Mouse (Mus musculus) intestine, embryonic 14.5 days (tissue): Measurements from ENCODE around the gene Tenm1. TPM values are rescaled to one million over a fixed set of nuclear protein-coding genes. Genes with fewer than 3 reads are reported as not detected.

Experiments
- ATAC-seq: fragments of 200-750 bp; cut with Nextera tagmentation; replicated peaks from 2 replicates; pipeline ENCODE4 v1.8.0; 2017; ENCODE audit warnings: low read depth, moderate number of reproducible peaks, moderate TSS enrichment, moderate library complexity; ENCODE audit not compliant: low FRiP score, low TSS enrichment
- DNase-seq: peaks from one replicate; pipeline ENCODE4 v3.0.0-alpha.2; 2018; ENCODE audit warnings: low spot score
- H3K27ac ChIP-seq: fragments of 300-500 bp; sonication (generic); 2 replicates; pipeline ENCODE4 v1.5.1; 2014; ENCODE audit warnings: low read depth, mild to moderate bottlenecking, control low read depth
- H3K27me3 ChIP-seq: fragments of 300-500 bp; sonication (generic); replicated peaks from 2 replicates; pipeline ENCODE4 v1.6.1; 2014; ENCODE audit warnings: low read length, control low read depth; ENCODE audit not compliant: control insufficient read depth, insufficient read depth
- H3K36me3 ChIP-seq: fragments of 300-500 bp; sonication (generic); 2 replicates; pipeline ENCODE4 v1.6.1; 2014; ENCODE audit warnings: low read length, control low read depth; ENCODE audit not compliant: control insufficient read depth, insufficient read depth
- H3K4me1 ChIP-seq: fragments of 300-500 bp; sonication (generic); replicated peaks from 2 replicates; pipeline ENCODE4 v1.6.1; 2014; ENCODE audit warnings: low read length, control low read depth, mixed read lengths; ENCODE audit not compliant: control insufficient read depth, insufficient read depth
- H3K4me2 ChIP-seq: fragments of 300-500 bp; sonication (generic); 2 replicates; pipeline ENCODE4 v1.6.1; 2014; ENCODE audit warnings: low read length
- H3K4me3 ChIP-seq: fragments of 300-500 bp; sonication (generic); 2 replicates; pipeline ENCODE4 v1.5.1; 2014; ENCODE audit warnings: low read depth, low read length, control low read depth, mixed read lengths
- H3K9ac ChIP-seq: fragments of 300-500 bp; sonication (generic); 2 replicates; pipeline ENCODE4 v1.6.1; 2014; ENCODE audit warnings: mild to moderate bottlenecking, low read length
- H3K9me3 ChIP-seq: fragments of 300-500 bp; sonication (generic); 2 replicates; pipeline ENCODE4 v1.6.1; 2016; ENCODE audit warnings: low read length, control low read depth; ENCODE audit not compliant: control insufficient read depth
- WGBS: fragments of 180-500 bp; shearing (Covaris S2); extraction: QIAGEN DNeasy Blood & Tissue Kit; methylation state at CpG from one replicate; pipeline ENCODE4 v1.1.7; 2014; 5-methylcytosine and 5-hydroxymethylcytosine counted together
- polyA plus RNA-seq: library from polyadenylated mRNA; unstranded; fragments of >200 nt; fragmentation: Nextera tagmentation; extraction: Ambion mirVana; gene quantifications from 2 replicates; pipeline ENCODE4 v1.2.1, GENCODE M21; 2014

Tenm1 gene
- 0.75 and 1.1 TPM in 2 replicates for polyA plus RNA-seq

DNA sequence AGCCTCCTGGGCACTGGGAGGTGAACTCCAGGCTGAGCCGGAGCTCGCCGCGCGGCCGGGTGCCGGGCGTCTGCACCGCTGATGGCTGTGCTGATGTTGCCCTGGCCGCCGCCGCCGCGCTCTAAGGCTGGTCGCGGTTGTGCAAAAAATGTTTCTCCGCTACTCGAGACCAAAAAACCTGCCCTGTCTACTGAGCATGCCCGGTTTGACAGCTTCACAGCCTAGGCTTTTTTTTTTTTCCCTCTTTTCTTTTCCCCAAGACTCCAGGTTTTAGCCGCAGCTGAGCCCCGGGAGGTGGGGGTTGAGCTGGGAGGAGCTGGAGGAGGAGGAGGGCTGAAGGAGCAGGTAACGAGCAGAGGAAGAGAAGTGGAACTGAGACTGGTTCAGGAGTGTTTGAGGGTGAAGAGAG is at the start of gene Tenm1:
Tenm1 (minus strand) TSS at position 272 of the 409 bp plus-strand sequence.
- Histone ChIP-seq H3K27ac (no peak within 1 kb of the TSS), H3K27me3 (peaks cover 16% of the 10 kb centered on the region), H3K9me3 (no peaks in the 10 kb centered on the region), H3K4me2 (peak within 1 kb of the TSS; percentile 60), H3K4me1 (no peaks in the 10 kb centered on the region), H3K9ac (no peak within 1 kb of the TSS), H3K4me3 (peak within 1 kb of the TSS; percentile 36), H3K36me3 (no peaks in the 10 kb centered on the region)
- 11% methylated on average over 22 of the region's 22 CpGs for WGBS
- ATAC-seq (0 out of 2 replicates have a peak, but pooled peaks have one; percentile 50), DNase-seq (peak; percentile 58)

DNA sequence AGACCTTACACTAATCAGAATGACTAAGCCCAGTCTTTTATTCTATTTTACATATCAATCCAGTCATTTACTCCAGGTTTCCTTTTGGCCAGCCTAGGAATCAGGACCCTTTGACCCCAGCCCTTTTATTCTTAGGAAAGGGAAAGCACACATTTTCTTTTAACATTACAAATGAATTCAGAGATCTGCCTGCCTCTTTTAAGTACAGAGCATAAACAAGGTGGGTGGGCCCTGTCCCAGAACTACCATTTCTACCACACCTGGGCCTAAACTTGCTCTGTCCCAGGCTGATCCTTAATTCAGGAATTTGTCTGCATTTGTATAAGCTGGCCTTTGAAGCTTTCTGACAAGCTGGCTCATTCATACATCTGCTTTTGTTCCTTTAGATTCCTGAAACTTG is 38.4 kb upstream of the Tenm1 start:
- H3K9ac ChIP-seq = no peak overlapping the region
- H3K27me3 ChIP-seq = no peaks in the 10 kb centered on the region
- no peaks in the 10 kb centered on the region for H3K4me1 ChIP-seq
- no peak overlapping the region for H3K27ac ChIP-seq
- H3K4me3 ChIP-seq = no peak overlapping the region
- no peak overlapping the region for H3K4me2 ChIP-seq
- H3K36me3 ChIP-seq = no peaks in the 10 kb centered on the region
- no peaks in the 10 kb centered on the region for H3K9me3 ChIP-seq
- no peak for ATAC-seq
- no peak for DNase-seq

DNA sequence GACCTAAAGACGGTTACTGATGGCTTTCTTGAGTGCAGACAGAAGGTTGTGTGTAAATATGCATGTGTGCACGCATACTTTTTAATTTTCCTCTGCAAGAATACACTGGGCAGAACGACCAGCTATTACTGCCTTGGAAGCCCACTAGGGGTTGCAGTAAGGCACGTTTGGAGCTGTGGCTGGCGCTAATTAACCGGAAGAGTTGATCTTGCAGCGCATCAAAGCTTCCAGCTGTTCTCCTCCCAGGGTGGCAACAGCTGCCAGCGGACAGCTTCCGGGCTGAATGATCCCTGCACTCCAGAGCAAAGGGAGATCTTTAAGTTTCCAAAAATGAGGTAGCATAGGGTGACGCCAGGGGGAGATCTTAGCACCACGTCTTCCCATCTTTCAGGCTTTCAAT is 1.7 kb upstream of the Tenm1 start:
- DNase-seq (peak; percentile 51), ATAC-seq (no peak)
- Histone ChIP-seq H3K36me3 (no peaks in the 10 kb centered on the region), H3K4me1 (no peaks in the 10 kb centered on the region), H3K9me3 (no peaks in the 10 kb centered on the region), H3K9ac (no peak overlapping the region), H3K4me3 (peak overlapping the region; percentile 36), H3K4me2 (peak overlapping the region; percentile 60), H3K27ac (no peak overlapping the region), H3K27me3 (peaks cover 16% of the 10 kb centered on the region)
- 11% methylated on average over 11 of the region's 11 CpGs for WGBS

DNA sequence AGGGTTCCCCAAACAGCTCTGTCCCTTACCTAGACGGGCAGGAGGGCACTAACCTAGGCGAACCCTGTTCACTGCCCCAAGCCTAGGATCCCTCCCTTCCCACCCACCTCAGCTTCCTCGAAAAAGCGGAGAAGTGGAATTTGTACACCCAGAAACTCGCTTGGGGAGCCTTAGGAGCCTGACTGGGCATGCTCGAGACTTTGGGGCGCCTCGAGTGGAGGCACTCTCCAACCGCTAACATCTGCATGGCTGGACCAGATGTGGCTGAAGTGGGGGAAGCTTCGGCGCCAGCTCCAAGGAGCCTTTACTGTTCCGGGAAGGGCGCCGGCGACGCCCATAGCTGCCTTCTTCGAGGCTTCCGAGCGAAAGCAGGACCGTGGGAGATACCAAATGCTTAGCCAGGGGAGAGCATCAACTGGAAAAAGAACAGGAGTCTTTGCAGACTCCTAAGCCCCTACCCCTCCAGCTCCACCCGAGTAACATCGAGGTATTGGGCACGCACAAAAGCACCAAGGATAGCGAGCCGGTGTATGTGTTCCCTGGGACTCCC is 1.1 kb upstream of the Tenm1 start:
- 0 out of 2 replicates have a peak, but pooled peaks have one; percentile 47 for ATAC-seq

DNA sequence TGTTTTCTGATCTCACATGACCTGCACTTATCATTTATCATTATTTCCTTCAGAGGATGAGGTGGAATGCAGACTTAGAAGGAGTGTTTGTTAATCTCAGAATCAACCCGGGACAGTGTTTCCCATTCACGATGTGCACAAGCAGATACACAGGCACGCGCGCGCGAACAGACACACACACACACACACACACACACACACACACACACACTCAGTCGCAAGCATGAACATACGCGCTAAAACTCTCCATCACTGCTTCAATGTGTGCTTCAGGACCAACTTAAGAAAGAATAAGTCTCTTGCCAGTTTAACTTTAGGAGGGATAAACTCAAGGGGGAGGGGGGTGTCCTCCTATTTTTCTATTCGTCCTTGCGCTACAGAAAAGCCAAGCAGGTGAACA is 411 bp upstream of the Tenm1 start:
- Histone ChIP-seq H3K4me1 (no peaks in the 10 kb centered on the region), H3K4me2 (peak overlapping the region; percentile 60), H3K9ac (no peak overlapping the region), H3K36me3 (no peaks in the 10 kb centered on the region), H3K9me3 (no peaks in the 10 kb centered on the region), H3K4me3 (peak overlapping the region; percentile 29; the same call in 1 of the 2 replicates), H3K27ac (no peak overlapping the region), H3K27me3 (peaks cover 16% of the 10 kb centered on the region)
- peak; percentile 49 for DNase-seq
- ATAC-seq = no peak
- WGBS = 15% methylated on average over 12 of the region's 12 CpGs

More for the DNA sequence above, 1.1 kb upstream of the Tenm1 start:
- Histone ChIP-seq H3K27me3 (peaks cover 16% of the 10 kb centered on the region), H3K36me3 (no peaks in the 10 kb centered on the region), H3K9ac (no peak overlapping the region), H3K4me3 (peak overlapping the region; percentile 36), H3K4me2 (peak overlapping the region; percentile 60), H3K9me3 (no peaks in the 10 kb centered on the region), H3K27ac (no peak overlapping the region), H3K4me1 (no peaks in the 10 kb centered on the region)
- WGBS = 15% methylated on average over 25 of the region's 25 CpGs
- peak; percentile 54 for DNase-seq

DNA sequence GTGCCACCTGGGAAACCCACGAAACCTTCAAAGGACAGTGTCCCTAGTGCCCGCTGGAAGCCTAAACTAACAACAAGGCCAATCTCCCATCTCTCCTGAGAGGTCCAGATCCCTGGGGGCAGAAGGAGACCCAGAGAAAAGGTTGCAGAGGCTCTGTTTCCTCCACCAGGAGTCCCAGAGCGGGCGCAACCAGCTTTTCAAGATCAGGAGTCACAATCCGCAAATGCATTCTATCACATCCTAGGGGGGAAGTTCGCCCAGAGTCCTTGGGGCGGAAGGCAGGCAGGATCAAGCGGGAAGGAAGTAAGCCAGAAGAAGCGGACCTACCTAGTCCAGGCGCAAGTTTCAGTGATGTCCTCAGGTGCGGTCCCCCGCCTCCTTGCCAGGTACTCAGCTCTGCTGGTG is 963 bp downstream of the Tenm1 start:
- 7% methylated on average over 11 of the region's 12 CpGs for WGBS
- H3K4me3 ChIP-seq = peak overlapping the region; percentile 29; the same call in 1 of the 2 replicates
- no peaks in the 10 kb centered on the region for H3K4me1 ChIP-seq
- no peak overlapping the region for H3K27ac ChIP-seq
- peaks cover 16% of the 10 kb centered on the region for H3K27me3 ChIP-seq
- DNase-seq = peak; percentile 53
- no peaks in the 10 kb centered on the region for H3K36me3 ChIP-seq
- H3K9me3 ChIP-seq = no peaks in the 10 kb centered on the region
- H3K4me2 ChIP-seq = peak overlapping the region; percentile 60
- ATAC-seq = no peak
- no peak overlapping the region for H3K9ac ChIP-seq

DNA sequence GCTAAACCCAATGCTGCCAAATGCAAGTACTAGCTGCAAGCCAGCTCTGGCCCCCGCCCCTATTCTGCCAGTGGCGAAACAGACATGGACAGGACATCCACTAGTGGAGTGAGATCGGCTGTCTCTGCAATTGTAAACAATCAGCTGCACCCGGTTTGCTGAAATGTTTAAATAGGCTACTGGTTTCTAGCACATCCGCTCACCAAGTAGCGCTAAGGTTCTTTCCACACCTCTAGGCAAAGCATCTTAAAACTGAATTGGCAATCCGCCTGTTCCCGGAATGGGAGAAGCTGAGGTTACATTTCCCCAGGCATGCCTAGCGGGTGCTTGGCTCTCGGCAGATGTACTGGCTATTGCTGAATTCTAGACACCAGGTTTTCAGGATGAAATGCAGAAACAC is 1.8 kb downstream of the Tenm1 start:
- Histone ChIP-seq H3K9ac (no peak overlapping the region), H3K4me3 (no peak overlapping the region), H3K9me3 (no peaks in the 10 kb centered on the region), H3K4me1 (no peaks in the 10 kb centered on the region), H3K27ac (no peak overlapping the region), H3K36me3 (no peaks in the 10 kb centered on the region), H3K4me2 (peak overlapping the region; percentile 20; the same call in 1 of the 2 replicates), H3K27me3 (peaks cover 16% of the 10 kb centered on the region)
- ATAC-seq (no peak), DNase-seq (peak; percentile 47)
- 21% methylated on average over 10 of the region's 10 CpGs for WGBS

DNA sequence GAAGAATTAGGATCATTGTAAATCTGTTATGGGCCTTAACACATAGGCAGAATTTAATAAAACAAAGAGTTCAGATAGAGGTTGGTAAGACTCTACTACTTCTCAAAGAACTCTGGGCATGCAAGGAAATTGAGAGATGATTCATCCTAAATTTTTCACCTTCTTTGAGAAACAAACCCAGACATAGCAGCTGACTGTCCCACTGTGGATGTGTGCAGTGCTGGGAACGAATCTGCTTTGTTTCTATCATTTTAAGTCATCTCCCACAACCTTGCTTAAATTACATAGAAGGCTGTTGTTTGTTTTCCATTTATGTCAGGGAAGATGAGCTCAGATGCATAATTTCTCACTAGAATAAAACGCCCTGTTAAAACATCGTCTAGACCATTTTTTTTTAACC is 31.0 kb downstream of the Tenm1 start:
- ATAC-seq = no peak
- Histone ChIP-seq H3K27me3 (no peaks in the 10 kb centered on the region), H3K36me3 (no peaks in the 10 kb centered on the region), H3K27ac (no peak overlapping the region), H3K4me2 (no peak overlapping the region), H3K4me3 (no peak overlapping the region), H3K4me1 (no peaks in the 10 kb centered on the region), H3K9me3 (no peaks in the 10 kb centered on the region), H3K9ac (no peak overlapping the region)
- DNase-seq = no peak
- WGBS = 77% methylated on average over 3 of the region's 3 CpGs

DNA sequence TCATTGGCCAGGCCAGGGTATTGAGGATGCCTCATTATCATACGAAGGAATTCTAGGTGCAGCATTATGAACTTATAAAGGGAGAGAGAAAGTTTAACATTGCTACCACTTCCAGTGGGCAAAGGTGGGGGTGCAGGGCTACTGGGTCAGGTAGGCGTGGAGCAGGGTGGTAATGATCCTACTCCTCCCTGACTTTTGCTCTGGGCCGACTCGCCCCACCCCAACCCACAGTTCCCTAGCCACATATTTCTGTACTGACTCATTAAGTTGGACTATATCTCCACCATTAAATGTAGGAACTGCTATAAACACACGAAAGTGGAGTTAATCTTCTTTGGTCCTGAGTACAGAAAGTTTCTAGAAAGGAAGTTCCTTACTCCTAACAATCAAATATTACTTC is 40.8 kb downstream of the Tenm1 start:
- Histone ChIP-seq H3K36me3 (no peaks in the 10 kb centered on the region), H3K9me3 (no peaks in the 10 kb centered on the region), H3K27ac (no peak overlapping the region), H3K27me3 (no peaks in the 10 kb centered on the region), H3K4me1 (no peaks in the 10 kb centered on the region), H3K9ac (no peak overlapping the region), H3K4me2 (no peak overlapping the region), H3K4me3 (no peak overlapping the region)
- ATAC-seq = no peak
- no peak for DNase-seq
- WGBS = 82% methylated on average over 5 of the region's 5 CpGs
